Mouse (Mus musculus) neural tube, embryonic 15.5 days (tissue): Measurements from ENCODE around the gene Cdk9. TPM values are rescaled to one million over a fixed set of nuclear protein-coding genes. Genes with fewer than 3 reads are reported as not detected.
A peak's percentile ranks its signal among the peaks of the same experiment; 100 is the strongest.

Source experiments
- ATAC-seq: fragments of 200-750 bp; cut with Nextera tagmentation; 2 replicates; pipeline ENCODE4 v1.8.0; 2017; ENCODE audit warnings: mild to moderate bottlenecking, moderate TSS enrichment, moderate library complexity; ENCODE audit not compliant: low FRiP score
- H3K27ac ChIP-seq: fragments of 300-500 bp; sonication (generic); replicated peaks from 2 replicates; pipeline ENCODE4 v1.5.1; 2015; ENCODE audit warnings: mild to moderate bottlenecking, inconsistent platforms
- H3K27me3 ChIP-seq: fragments of 300-500 bp; sonication (generic); replicated peaks from 2 replicates; pipeline ENCODE4 v1.6.1; 2015; ENCODE audit warnings: inconsistent platforms
- H3K36me3 ChIP-seq: fragments of 300-500 bp; sonication (generic); 2 replicates; pipeline ENCODE4 v1.6.1; 2015; ENCODE audit warnings: inconsistent platforms
- H3K4me1 ChIP-seq: fragments of 300-500 bp; sonication (generic); 2 replicates; pipeline ENCODE4 v1.6.1; 2015; ENCODE audit warnings: inconsistent platforms
- H3K4me2 ChIP-seq: fragments of 300-500 bp; sonication (generic); 2 replicates; pipeline ENCODE4 v1.6.1; 2015; ENCODE audit warnings: inconsistent platforms, mild to moderate bottlenecking, moderate library complexity
- H3K4me3 ChIP-seq: fragments of 300-500 bp; sonication (generic); replicated peaks from 2 replicates; pipeline ENCODE4 v1.5.1; 2015; ENCODE audit warnings: mild to moderate bottlenecking, inconsistent platforms
- H3K9ac ChIP-seq: fragments of 300-500 bp; sonication (generic); replicated peaks from 2 replicates; pipeline ENCODE4 v1.6.1; 2015; ENCODE audit warnings: mild to moderate bottlenecking, inconsistent platforms
- H3K9me3 ChIP-seq: fragments of 300-500 bp; sonication (generic); replicated peaks from 2 replicates; pipeline ENCODE4 v1.6.1; 2016; ENCODE audit warnings: inconsistent platforms
- WGBS: fragments of 180-500 bp; shearing (Covaris S2); methylation state at CpG from one replicate; pipeline ENCODE4 v1.1.7; 2015; ENCODE audit warnings: mixed read lengths; 5-methylcytosine and 5-hydroxymethylcytosine counted together
- polyA plus RNA-seq: library from polyadenylated mRNA; unstranded; fragments of >200 nt; fragmentation: Nextera tagmentation; extraction: Ambion mirVana; gene quantifications from 2 replicates; pipeline ENCODE4 v1.2.1, GENCODE M21; 2015

Cdk9 gene
- polyA plus RNA-seq, 1 experiment from 2014 or later, result 63.0 TPM

DNA sequence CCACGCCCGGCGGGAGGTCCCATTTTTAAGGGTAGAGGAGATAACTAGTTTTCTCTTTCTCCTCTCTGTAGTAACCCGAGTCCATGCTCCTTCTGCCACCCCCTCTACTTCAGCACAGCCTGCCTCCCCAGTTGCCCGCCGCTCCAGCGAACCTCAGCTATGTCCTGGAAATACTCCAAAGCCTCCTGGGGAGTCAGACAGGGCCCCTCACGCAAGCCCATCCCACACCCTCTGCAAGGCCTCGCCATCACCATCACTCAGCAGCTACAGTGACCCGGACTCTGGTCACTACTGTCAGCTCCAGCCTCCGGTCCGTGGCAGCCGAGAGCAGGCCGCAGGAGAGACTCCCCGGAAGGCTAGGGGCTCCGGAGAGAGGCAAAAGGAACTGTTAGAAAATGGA, 36.2 kb upstream of the Cdk9 start:
- no peak overlapping the region for H3K27ac ChIP-seq
- no peaks in the 10 kb centered on the region for H3K27me3 ChIP-seq
- peaks cover 25% of the 10 kb centered on the region for H3K4me1 ChIP-seq
- no peak for ATAC-seq
- H3K9me3 ChIP-seq, result no peaks in the 10 kb centered on the region
- H3K4me3 ChIP-seq, result no peak overlapping the region
- H3K4me2 ChIP-seq, result no peak overlapping the region
- H3K36me3 ChIP-seq, result peaks cover 83% of the 10 kb centered on the region
- no peak overlapping the region for H3K9ac ChIP-seq
- 87% methylated on average over 16 of the region's 16 CpGs for WGBS

GRCm38 (mm10) chr2:32744272-32744982, 31.6 kb upstream of the Cdk9 start:
- WGBS, result 77% methylated on average over 15 of the region's 15 CpGs
- no peak overlapping the region for H3K9ac ChIP-seq
- H3K4me2 ChIP-seq, result no peak overlapping the region
- no peaks in the 10 kb centered on the region for H3K27me3 ChIP-seq
- peaks cover 49% of the 10 kb centered on the region for H3K4me1 ChIP-seq
- H3K36me3 ChIP-seq, result peaks cover 44% of the 10 kb centered on the region
- H3K9me3 ChIP-seq, result no peaks in the 10 kb centered on the region
- no peak overlapping the region for H3K27ac ChIP-seq
- no peak overlapping the region for H3K4me3 ChIP-seq
- no peak for ATAC-seq

- H3K4me1 ChIP-seq, result peaks cover 51% of the 10 kb centered on the region
- WGBS, result 8% methylated on average over 18 of the region's 18 CpGs
- peak overlapping the region; percentile 89 for H3K27ac ChIP-seq
- H3K9me3 ChIP-seq, result no peaks in the 10 kb centered on the region
- H3K36me3 ChIP-seq, result peaks cover 25% of the 10 kb centered on the region
- H3K4me3 ChIP-seq, result peak overlapping the region; percentile 80
- peak overlapping the region; percentile 94 for H3K9ac ChIP-seq
- H3K4me2 ChIP-seq, result peak overlapping the region; percentile 76
- no peaks in the 10 kb centered on the region for H3K27me3 ChIP-seq
- peak; percentile 94 for ATAC-seq
Measured at GRCm38 (mm10) chr2:32742173-32742531, 29.3 kb upstream of the Cdk9 start.

DNA sequence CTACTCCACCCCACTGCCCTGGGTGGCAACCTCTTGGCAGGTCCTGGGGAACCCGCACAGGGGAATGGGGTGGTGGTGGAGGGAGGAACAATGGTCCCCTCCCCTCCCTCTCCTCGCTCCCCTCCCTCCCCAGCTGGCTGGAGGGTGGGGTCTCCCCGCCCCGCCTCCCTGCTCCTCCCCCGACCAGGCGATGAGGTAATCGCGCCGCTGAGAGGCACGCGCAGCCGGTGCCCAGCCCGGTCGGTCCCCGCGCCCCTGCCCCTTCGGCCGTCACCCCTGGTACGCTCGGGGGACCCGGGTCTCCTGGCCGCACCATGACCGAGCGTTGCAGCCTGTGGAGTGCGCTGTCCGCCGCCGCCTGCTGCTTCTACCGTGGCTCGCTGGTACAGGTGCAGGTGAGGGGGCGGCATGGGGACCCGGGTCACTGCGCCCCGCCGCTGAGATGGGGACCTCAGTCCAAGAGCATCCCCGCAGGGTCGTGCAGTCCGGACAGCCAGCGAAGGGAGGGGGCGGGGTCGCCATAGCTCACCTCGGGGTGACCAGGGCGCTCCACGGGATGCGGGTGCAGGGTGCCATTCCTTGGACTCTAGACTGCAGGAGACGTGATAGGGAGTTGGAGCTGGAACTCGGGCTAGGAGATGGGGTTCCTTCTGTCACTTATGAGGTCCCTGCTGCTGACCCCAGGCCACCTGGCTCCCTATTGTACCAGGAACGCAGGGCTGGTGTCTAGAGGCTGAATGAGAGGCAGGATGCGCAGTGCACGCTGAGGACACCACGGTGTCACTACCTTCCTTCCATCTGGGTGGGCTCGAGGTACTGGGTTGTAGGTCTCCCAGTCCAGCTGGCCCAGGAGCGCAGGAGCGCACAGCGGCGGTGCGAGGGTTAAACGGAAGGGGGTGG, 28.6 kb upstream of the Cdk9 start:
- peak overlapping the region; percentile 76 for H3K4me2 ChIP-seq
- H3K9ac ChIP-seq, result peak overlapping the region; percentile 94
- H3K9me3 ChIP-seq, result no peaks in the 10 kb centered on the region
- H3K4me3 ChIP-seq, result peak overlapping the region; percentile 80
- no peaks in the 10 kb centered on the region for H3K27me3 ChIP-seq
- peak overlapping the region; percentile 89 for H3K27ac ChIP-seq
- H3K36me3 ChIP-seq, result peaks cover 18% of the 10 kb centered on the region
- peaks cover 51% of the 10 kb centered on the region for H3K4me1 ChIP-seq
- peak; percentile 58 for ATAC-seq
- 5% methylated on average over 54 of the region's 58 CpGs for WGBS

DNA sequence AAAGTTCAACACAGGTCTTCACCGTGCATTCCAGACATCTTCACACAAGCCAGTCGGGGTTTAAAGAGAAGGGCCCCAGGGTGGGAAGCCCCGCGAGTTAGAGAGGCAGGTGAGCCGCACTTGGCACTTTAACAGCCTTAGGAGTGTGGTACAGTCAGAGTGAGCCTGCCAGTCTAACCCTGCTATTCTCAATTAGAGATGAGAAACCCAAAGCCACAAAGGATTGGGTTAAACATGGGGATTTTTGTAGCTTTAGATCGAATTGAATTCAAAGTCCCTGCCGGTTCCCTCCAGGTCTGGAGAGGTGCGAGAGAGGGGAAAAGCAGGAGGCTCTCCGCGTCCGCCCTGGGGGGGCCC, 28.0 kb upstream of the Cdk9 start, which contains the start of gene 6330409D20Rik:
6330409D20Rik (minus strand) TSS at position 101 of the 357 bp plus-strand sequence.
- H3K4me2 ChIP-seq, result peak within 1 kb of the TSS; percentile 76
- peak within 1 kb of the TSS; percentile 80 for H3K4me3 ChIP-seq
- peak within 1 kb of the TSS; percentile 89 for H3K27ac ChIP-seq
- peaks cover 51% of the 10 kb centered on the region for H3K4me1 ChIP-seq
- H3K27me3 ChIP-seq, result no peaks in the 10 kb centered on the region
- peaks cover 12% of the 10 kb centered on the region for H3K36me3 ChIP-seq
- 6% methylated on average over 11 of the region's 11 CpGs for WGBS
- H3K9ac ChIP-seq, result peak within 1 kb of the TSS; percentile 94
- no peaks in the 10 kb centered on the region for H3K9me3 ChIP-seq
- ATAC-seq, result no peak

GRCm38 (mm10) chr2:32739311-32739710, 26.4 kb upstream of the Cdk9 start:
- no peak overlapping the region for H3K27ac ChIP-seq
- ATAC-seq, result no peak
- H3K4me1 ChIP-seq, result peaks cover 48% of the 10 kb centered on the region
- H3K4me2 ChIP-seq, result no peak overlapping the region
- H3K9me3 ChIP-seq, result no peaks in the 10 kb centered on the region
- no peak overlapping the region for H3K4me3 ChIP-seq
- WGBS, result 78% methylated on average over 4 of the region's 4 CpGs
- no peaks in the 10 kb centered on the region for H3K36me3 ChIP-seq
- no peaks in the 10 kb centered on the region for H3K27me3 ChIP-seq
- H3K9ac ChIP-seq, result 0 out of 2 replicates have a peak overlapping the region, but pooled peaks have one; percentile 3

GRCm38 (mm10) chr2:32737008-32737407, 24.1 kb upstream of the Cdk9 start:
- no peaks in the 10 kb centered on the region for H3K27me3 ChIP-seq
- 64% methylated on average over 6 of the region's 6 CpGs for WGBS
- no peaks in the 10 kb centered on the region for H3K9me3 ChIP-seq
- H3K27ac ChIP-seq, result no peak overlapping the region
- no peak overlapping the region for H3K4me2 ChIP-seq
- H3K36me3 ChIP-seq, result no peaks in the 10 kb centered on the region
- no peak for ATAC-seq
- H3K9ac ChIP-seq, result no peak overlapping the region
- peaks cover 26% of the 10 kb centered on the region for H3K4me1 ChIP-seq
- no peak overlapping the region for H3K4me3 ChIP-seq

GRCm38 (mm10) chr2:32736306-32736829, 23.5 kb upstream of the Cdk9 start:
- Histone ChIP-seq H3K9me3 (no peaks in the 10 kb centered on the region), H3K4me2 (no peak overlapping the region), H3K4me1 (peaks cover 20% of the 10 kb centered on the region), H3K27me3 (no peaks in the 10 kb centered on the region), H3K9ac (no peak overlapping the region), H3K4me3 (no peak overlapping the region), H3K36me3 (no peaks in the 10 kb centered on the region), H3K27ac (no peak overlapping the region)
- no peak for ATAC-seq
- 37% methylated on average over 3 of the region's 3 CpGs for WGBS

- no peaks in the 10 kb centered on the region for H3K36me3 ChIP-seq
- H3K4me2 ChIP-seq, result no peak overlapping the region
- no peaks in the 10 kb centered on the region for H3K9me3 ChIP-seq
- H3K27ac ChIP-seq, result no peak overlapping the region
- H3K4me3 ChIP-seq, result no peak overlapping the region
- no peaks in the 10 kb centered on the region for H3K27me3 ChIP-seq
- peaks cover 11% of the 10 kb centered on the region; the same call in 1 of the 2 replicates for H3K4me1 ChIP-seq
- ATAC-seq, result no peak
- H3K9ac ChIP-seq, result no peak overlapping the region
- 60% methylated on average over 4 of the region's 4 CpGs for WGBS
Measured at GRCm38 (mm10) chr2:32734933-32735332, 22.1 kb upstream of the Cdk9 start.

DNA sequence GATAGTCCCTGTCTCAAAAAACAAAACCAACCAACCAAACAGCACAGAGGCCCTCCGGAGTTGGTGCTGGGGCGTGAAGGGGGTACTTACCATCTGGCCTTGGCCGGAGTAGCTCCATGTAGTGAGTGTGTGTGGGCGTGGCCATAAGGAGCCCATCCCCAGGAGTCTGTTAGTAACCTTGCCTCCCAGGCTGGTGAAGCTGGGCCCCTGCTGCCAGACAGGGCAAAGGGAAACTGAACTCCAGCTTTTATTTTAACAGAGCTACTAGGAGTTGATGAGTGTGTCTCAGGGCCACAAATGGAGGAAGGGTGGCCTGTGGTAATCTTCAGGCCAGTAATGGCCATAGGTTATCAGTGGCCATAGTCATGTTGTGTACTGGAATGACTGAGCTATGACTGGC, 21.6 kb upstream of the Cdk9 start:
- H3K27ac ChIP-seq, result 0 out of 2 replicates have a peak overlapping the region, but pooled peaks have one; percentile 3
- H3K4me3 ChIP-seq, result no peak overlapping the region
- WGBS, result 51% methylated on average over 4 of the region's 4 CpGs
- ATAC-seq, result no peak
- no peak overlapping the region for H3K4me2 ChIP-seq
- H3K27me3 ChIP-seq, result no peaks in the 10 kb centered on the region
- no peak overlapping the region for H3K9ac ChIP-seq
- no peaks in the 10 kb centered on the region for H3K36me3 ChIP-seq
- peaks cover 6% of the 10 kb centered on the region; the same call in 1 of the 2 replicates for H3K4me1 ChIP-seq
- H3K9me3 ChIP-seq, result no peaks in the 10 kb centered on the region

- Histone ChIP-seq H3K9ac (no peak overlapping the region), H3K9me3 (no peaks in the 10 kb centered on the region), H3K4me3 (no peak overlapping the region), H3K27ac (no peak overlapping the region), H3K27me3 (no peaks in the 10 kb centered on the region), H3K4me2 (no peak overlapping the region), H3K36me3 (no peaks in the 10 kb centered on the region), H3K4me1 (0 out of 2 replicates have a peak, but pooled peaks cover 3% of the 10 kb centered on the region)
- no peak for ATAC-seq
- WGBS, result 78% methylated on average over 6 of the region's 6 CpGs
Measured at GRCm38 (mm10) chr2:32732695-32733094, 19.8 kb upstream of the Cdk9 start.
